In the genomic region with DNA sequence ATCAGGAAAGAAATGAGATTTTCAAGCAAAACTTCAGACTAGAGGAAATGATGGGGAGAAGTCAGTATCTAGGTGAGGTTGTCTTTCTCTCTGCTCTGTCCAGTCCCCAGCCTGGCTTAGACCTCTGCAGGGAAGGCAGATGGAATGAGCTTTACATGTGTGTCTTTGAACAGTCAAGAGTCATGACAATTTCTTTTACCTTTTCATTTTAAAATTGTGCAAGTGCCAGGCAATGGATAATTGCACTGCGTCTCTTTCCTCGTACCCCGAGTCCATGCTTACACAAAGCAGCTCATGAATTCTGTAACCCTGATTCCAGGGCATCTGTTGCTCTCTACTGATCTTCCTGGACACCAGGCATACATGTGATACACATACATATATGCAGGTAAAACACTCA, we compare ENCODE assay signal across 28 mouse cellular contexts.
"Had no signal": no experiment of that assay in that cellular context is flagged by ENCODE, and none has a peak within 500 bp of the region (broad histone marks: within the 10 kb centered on the region; RNA-seq: fewer than 3 reads in every experiment).

No protein-coding gene starts in this region.

- H3K9me3 ChIP-seq: embryonic facial prominence, embryonic 10.5 days; embryonic facial prominence, embryonic 12.5 days; embryonic facial prominence, embryonic 13.5 days; embryonic facial prominence, embryonic 15.5 days; forebrain, embryonic 10.5 days; forebrain, embryonic 12.5 days; forebrain, embryonic 13.5 days; forebrain, embryonic 15.5 days had no signal

- DNase-seq: cerebellum, adult 2 months; cerebellum, adult 8-10 months; cerebellum, adult 9-10 months; cerebellum, adult 9-11 months; cerebellum, postnatal 10 days; cerebellum, postnatal 14 days; cerebellum, postnatal 25 days; cerebellum, postnatal 36 days; embryo, embryonic 11 days; forebrain, postnatal 0 days; gastrocnemius, adult 2 months; gastrocnemius, postnatal 10 days; gastrocnemius, postnatal 14 days; gastrocnemius, postnatal 25 days; gastrocnemius, postnatal 36 days; heart, adult 18-20 months; heart, adult 2 months had no signal

- ATAC-seq: forebrain, embryonic 13.5 days; forebrain, embryonic 14.5 days; forebrain, embryonic 15.5 days; forebrain, embryonic 16.5 days; forebrain, postnatal 0 days had no signal

- H3K27me3 ChIP-seq: embryonic facial prominence, embryonic 12.5 days; embryonic facial prominence, embryonic 13.5 days; embryonic facial prominence, embryonic 15.5 days; forebrain, embryonic 12.5 days; forebrain, embryonic 13.5 days; forebrain, embryonic 15.5 days had no signal

- H3K4me2 ChIP-seq: embryonic facial prominence, embryonic 12.5 days; embryonic facial prominence, embryonic 13.5 days; embryonic facial prominence, embryonic 15.5 days; forebrain, embryonic 12.5 days; forebrain, embryonic 13.5 days; forebrain, embryonic 15.5 days had no signal

- H3K36me3 ChIP-seq: embryonic facial prominence, embryonic 10.5 days; embryonic facial prominence, embryonic 12.5 days; embryonic facial prominence, embryonic 13.5 days; embryonic facial prominence, embryonic 15.5 days; forebrain, embryonic 10.5 days; forebrain, embryonic 12.5 days; forebrain, embryonic 15.5 days had no signal

- H3K9ac ChIP-seq: embryonic facial prominence, embryonic 12.5 days; embryonic facial prominence, embryonic 13.5 days; embryonic facial prominence, embryonic 15.5 days; forebrain, embryonic 12.5 days; forebrain, embryonic 13.5 days; forebrain, embryonic 15.5 days; forebrain, postnatal 0 days had no signal

- H3K4me3 ChIP-seq: embryonic facial prominence, embryonic 10.5 days; embryonic facial prominence, embryonic 12.5 days; embryonic facial prominence, embryonic 13.5 days; embryonic facial prominence, embryonic 15.5 days; erythroblast, embryonic 14.5 days; forebrain, embryonic 10.5 days; forebrain, embryonic 12.5 days; forebrain, embryonic 13.5 days; forebrain, embryonic 15.5 days; gastrocnemius, adult 2 months; heart, adult 2 months had no signal

- H3K27ac ChIP-seq: embryonic facial prominence, embryonic 10.5 days; embryonic facial prominence, embryonic 12.5 days; embryonic facial prominence, embryonic 13.5 days; embryonic facial prominence, embryonic 15.5 days; forebrain, embryonic 10.5 days; forebrain, embryonic 12.5 days; forebrain, embryonic 13.5 days; forebrain, embryonic 15.5 days; gastrocnemius, adult 2 months; heart, adult 2 months had no signal

- H3K4me1 ChIP-seq: embryonic facial prominence, embryonic 10.5 days; embryonic facial prominence, embryonic 12.5 days; embryonic facial prominence, embryonic 13.5 days; embryonic facial prominence, embryonic 15.5 days; forebrain, embryonic 10.5 days; forebrain, embryonic 12.5 days; forebrain, embryonic 15.5 days had no signal
